Mouse (Mus musculus): ENCODE measurements around the gene Rnf214.

Rnf214 gene

GRCm38 (mm10) chr9:45815113-45815512, 91.6 kb downstream of the Rnf214 start:
- no peak for DNase-seq (ENCODE audit: low spot score in 2 of 2)
